Mouse (Mus musculus): ENCODE measurements around the gene Ttc27.

GRCm38 (mm10) chr17:74860180-74860993 lies 142.9 kb downstream of the Ttc27 start:
- no peak for TF ChIP-seq POLR2A (IDR thresholded peaks at IDR 0.05; ENCODE audit: insufficient read length, low read depth)
- TF ChIP-seq POLR2AphosphoS2 (IDR thresholded peaks at IDR 0.05; ENCODE audit: insufficient read length, low read depth), result no peak
- no peak for TF ChIP-seq MYOD1 (IDR thresholded peaks at IDR 0.05; ENCODE audit: control insufficient read depth in 1 of 3, insufficient read length in 2 of 3, low read depth in 2 of 3)
- no peak for TF ChIP-seq MAX (IDR thresholded peaks at IDR 0.05; ENCODE audit: low read depth)
- TF ChIP-seq TCF12 (IDR thresholded peaks at IDR 0.05; ENCODE audit: insufficient read depth, poor library complexity, severe bottlenecking), result no peak
- no peak for TF ChIP-seq E2F4 (IDR thresholded peaks at IDR 0.05; ENCODE audit: insufficient read depth)
- TF ChIP-seq REST (IDR thresholded peaks at IDR 0.05; ENCODE audit: insufficient read depth, insufficient read length), result no peak
